Mouse (Mus musculus): ENCODE measurements at regions not wholly inside any gene's neighbourhood (a gene's known extent, or its start where the extent isn't known, plus 50 kb on each side); places are given as distances from the start of the nearest gene placed in this dataset.

GRCm38 (mm10) chr5:149344528-149344855 is 67.1 kb upstream of the Medag start:
- WGBS (ENCODE audit: insufficient replicate concordance) = 62% methylated on average over 4 of the region's 4 CpGs

DNA sequence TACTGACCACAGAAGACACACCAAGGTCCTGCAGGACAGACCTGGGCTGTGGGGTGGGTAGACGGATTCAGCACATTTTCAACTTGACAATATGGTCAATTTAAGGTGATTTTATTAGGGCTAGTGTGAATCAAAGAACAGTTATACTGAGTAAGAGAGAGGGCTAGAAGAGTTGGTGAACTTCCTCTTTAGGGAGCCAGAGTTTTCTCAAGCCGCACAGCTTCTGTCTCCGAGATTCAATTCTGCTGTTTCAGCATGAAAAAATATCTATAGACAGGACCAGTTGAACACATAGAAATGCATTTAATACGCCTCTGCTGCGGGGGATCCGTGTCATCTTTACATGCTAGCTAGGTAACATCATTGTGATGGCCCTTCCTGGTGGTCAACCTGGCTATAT is 66.4 kb upstream of the Medag start:
- no peak overlapping the region for H3K27ac ChIP-seq
- no peak overlapping the region for H3K9ac ChIP-seq (replicated peaks)
- H3K27me3 ChIP-seq (ENCODE audit: control insufficient read depth, insufficient read depth, low read length) = no peaks in the 10 kb centered on the region
- ATAC-seq (ENCODE audit: insufficient read depth) = no peak
- TF ChIP-seq EP300 (IDR thresholded peaks at IDR 0.05; ENCODE audit: low read depth) (no peak), CTCF (IDR thresholded peaks at IDR 0.05; ENCODE audit: low read depth) (no peak)
- WGBS (ENCODE audit: insufficient replicate concordance) = 59% methylated on average over 6 of the region's 6 CpGs
- no peaks in the 10 kb centered on the region for H3K9me3 ChIP-seq (ENCODE audit: control insufficient read depth, low read length)
- no peak for DNase-seq (ENCODE audit: low read depth in 3 of 3, low spot score in 3 of 3)
- H3K4me2 ChIP-seq (ENCODE audit: low read depth) = no peak overlapping the region
- no peak overlapping the region for H3K4me3 ChIP-seq (ENCODE audit: insufficient read depth in 1 of 2, low read depth in 2 of 2, low read length in 2 of 2)
- H3K4me1 ChIP-seq (replicated peaks; ENCODE audit: control insufficient read depth in 2 of 2, insufficient read depth in 2 of 2, low read length in 1 of 2) = no peaks in the 10 kb centered on the region
- H3K36me3 ChIP-seq (replicated peaks; ENCODE audit: control insufficient read depth, insufficient read depth, low read depth) = no peaks in the 10 kb centered on the region

More at GRCm38 (mm10) chr5:149344528-149344855, 67.1 kb upstream of the Medag start:
- no peaks in the 10 kb centered on the region for H3K4me1 ChIP-seq (replicated peaks; ENCODE audit: control insufficient read depth in 2 of 2, insufficient read depth in 2 of 2, low read length in 1 of 2)
- no peaks in the 10 kb centered on the region for H3K9me3 ChIP-seq (ENCODE audit: control insufficient read depth, low read length)
- H3K27me3 ChIP-seq (ENCODE audit: control insufficient read depth, insufficient read depth, low read length) = no peaks in the 10 kb centered on the region
- H3K9ac ChIP-seq (replicated peaks) = no peak overlapping the region
- H3K4me2 ChIP-seq (ENCODE audit: low read depth) = no peak overlapping the region
- ATAC-seq (ENCODE audit: insufficient read depth) (no peak), DNase-seq (ENCODE audit: low read depth in 3 of 3, low spot score in 3 of 3) (no peak)
- H3K27ac ChIP-seq = no peak overlapping the region
- no peaks in the 10 kb centered on the region for H3K36me3 ChIP-seq (replicated peaks; ENCODE audit: control insufficient read depth, insufficient read depth, low read depth)
- no peak overlapping the region for H3K4me3 ChIP-seq (ENCODE audit: insufficient read depth in 1 of 2, low read depth in 2 of 2, low read length in 2 of 2)
- TF ChIP-seq EP300 (IDR thresholded peaks at IDR 0.05; ENCODE audit: low read depth) = no peak

DNA sequence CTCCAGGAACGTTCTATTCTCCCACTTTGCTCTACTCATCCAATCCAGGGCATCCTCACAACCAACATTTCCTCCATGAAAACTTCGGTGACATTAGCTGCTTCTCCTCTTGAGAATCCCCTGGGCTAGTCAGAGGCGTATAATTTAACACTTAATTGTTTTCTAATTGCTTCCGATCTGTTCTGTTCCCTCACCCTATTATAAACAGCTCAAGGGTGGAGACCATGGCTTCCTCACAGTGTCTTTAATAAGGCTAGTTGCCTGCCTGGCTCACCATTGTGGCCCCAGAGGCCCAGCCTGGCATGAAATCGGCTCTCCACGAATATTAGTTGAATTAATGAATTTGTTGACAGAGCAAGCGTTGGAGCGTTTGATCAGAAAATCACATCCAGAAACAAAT is 61.9 kb upstream of the Medag start:
- no peak for TF ChIP-seq EP300 (IDR thresholded peaks at IDR 0.05; ENCODE audit: low read depth)
- TF ChIP-seq CTCF (IDR thresholded peaks at IDR 0.05; ENCODE audit: low read depth) = no peak
- Histone ChIP-seq H3K9me3 (ENCODE audit: control insufficient read depth, low read length) (no peaks in the 10 kb centered on the region), H3K9ac (replicated peaks) (no peak overlapping the region), H3K4me2 (ENCODE audit: low read depth) (no peak overlapping the region), H3K27ac (no peak overlapping the region), H3K4me1 (replicated peaks; ENCODE audit: control insufficient read depth in 2 of 2, insufficient read depth in 2 of 2, low read length in 1 of 2) (peaks cover 3 to 8% of the 10 kb centered on the region in 2 experiments; a peak in 3 of 4 replicates), H3K36me3 (replicated peaks; ENCODE audit: control insufficient read depth, insufficient read depth, low read depth) (no peaks in the 10 kb centered on the region), H3K4me3 (ENCODE audit: insufficient read depth in 1 of 2, low read depth in 2 of 2, low read length in 2 of 2) (no peak overlapping the region), H3K27me3 (ENCODE audit: control insufficient read depth, insufficient read depth, low read length) (no peaks in the 10 kb centered on the region)
- ATAC-seq (ENCODE audit: insufficient read depth) = no peak
- no peak for DNase-seq (ENCODE audit: low read depth in 3 of 3, low spot score in 3 of 3)
- WGBS (ENCODE audit: insufficient replicate concordance) = 64% methylated on average over 8 of the region's 8 CpGs

GRCm38 (mm10) chr5:149353039-149353655 is 58.4 kb upstream of the Medag start:
- H3K27ac ChIP-seq = no peak overlapping the region
- ATAC-seq (ENCODE audit: insufficient read depth) = no peak

DNA sequence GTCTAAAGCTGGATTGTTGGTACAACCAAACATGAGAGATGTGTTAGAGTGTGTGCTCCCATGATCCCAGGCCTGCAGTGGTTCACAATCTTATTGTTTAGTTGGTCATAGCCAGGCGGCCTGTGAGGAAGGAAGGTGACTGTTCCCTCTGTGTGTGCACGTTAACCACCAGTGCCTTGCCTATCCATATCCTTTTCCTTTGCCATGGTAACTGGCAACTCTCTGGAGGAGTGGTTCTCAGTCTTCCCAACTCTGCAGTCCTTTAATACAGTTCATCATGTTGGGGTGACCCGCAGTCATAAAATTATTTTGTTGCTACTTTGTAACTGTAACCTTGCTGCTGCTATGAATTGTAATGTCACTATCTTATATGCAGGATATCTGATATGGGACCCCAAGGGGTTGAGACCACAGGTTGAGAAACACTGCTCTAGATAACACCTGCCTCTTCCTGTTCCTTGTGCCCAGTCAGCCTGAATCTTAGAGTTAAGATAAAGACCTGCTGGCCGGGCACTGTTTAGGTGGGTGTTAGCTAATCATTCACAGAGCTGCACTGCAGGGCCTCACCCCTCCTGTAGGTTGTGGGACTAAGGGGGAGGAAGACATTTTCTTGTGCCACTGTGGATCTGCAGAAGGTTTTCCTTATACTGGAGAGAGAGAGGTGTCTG is 57.0 kb upstream of the Medag start:
- DNase-seq (ENCODE audit: low read depth in 3 of 3, low spot score in 3 of 3) = peak in 2 of 3 experiments; percentile 31 to 32
- Histone ChIP-seq H3K9ac (replicated peaks) (no peak overlapping the region; the same call in 1 of the 2 replicates), H3K36me3 (replicated peaks; ENCODE audit: control insufficient read depth, insufficient read depth, low read depth) (no peaks in the 10 kb centered on the region), H3K4me3 (ENCODE audit: insufficient read depth in 1 of 2, low read depth in 2 of 2, low read length in 2 of 2) (no peak overlapping the region), H3K9me3 (ENCODE audit: control insufficient read depth, low read length) (no peaks in the 10 kb centered on the region), H3K27ac (no peak overlapping the region), H3K4me2 (ENCODE audit: low read depth) (peak overlapping the region; percentile 6; the same call in 1 of the 2 replicates), H3K27me3 (ENCODE audit: control insufficient read depth, insufficient read depth, low read length) (no peaks in the 10 kb centered on the region), H3K4me1 (replicated peaks; ENCODE audit: control insufficient read depth in 2 of 2, insufficient read depth in 2 of 2, low read length in 1 of 2) (peaks cover 10 to 20% of the 10 kb centered on the region in 2 experiments)
- TF ChIP-seq EP300 (IDR thresholded peaks at IDR 0.05; ENCODE audit: low read depth) = peak; percentile 71
- no peak for TF ChIP-seq CTCF (IDR thresholded peaks at IDR 0.05; ENCODE audit: low read depth)
- peak; percentile 92 for ATAC-seq (ENCODE audit: insufficient read depth)
- WGBS (ENCODE audit: insufficient replicate concordance) = 16% methylated on average over 4 of the region's 4 CpGs

More at GRCm38 (mm10) chr5:149353039-149353655, 58.4 kb upstream of the Medag start:
- Histone ChIP-seq H3K4me1 (replicated peaks; ENCODE audit: control insufficient read depth in 2 of 2, insufficient read depth in 2 of 2, low read length in 1 of 2) (peaks cover 10 to 20% of the 10 kb centered on the region in 2 experiments), H3K9ac (replicated peaks) (no peak overlapping the region), H3K9me3 (ENCODE audit: control insufficient read depth, low read length) (no peaks in the 10 kb centered on the region), H3K4me3 (ENCODE audit: insufficient read depth in 1 of 2, low read depth in 2 of 2, low read length in 2 of 2) (no peak overlapping the region), H3K27me3 (ENCODE audit: control insufficient read depth, insufficient read depth, low read length) (no peaks in the 10 kb centered on the region), H3K4me2 (ENCODE audit: low read depth) (no peak overlapping the region), H3K36me3 (replicated peaks; ENCODE audit: control insufficient read depth, insufficient read depth, low read depth) (no peaks in the 10 kb centered on the region)
- peak in 1 of 3 experiments; percentile 16 for DNase-seq (ENCODE audit: low read depth in 3 of 3, low spot score in 3 of 3)
- no peak for TF ChIP-seq CTCF (IDR thresholded peaks at IDR 0.05; ENCODE audit: low read depth)
- no peak for TF ChIP-seq EP300 (IDR thresholded peaks at IDR 0.05; ENCODE audit: low read depth)
- WGBS (ENCODE audit: insufficient replicate concordance) = 50% methylated on average over 14 of the region's 14 CpGs
